Mouse (Mus musculus): ENCODE data around the gene Lmx1b.

- TF ChIP-seq CTCF (conservative IDR thresholded peaks at IDR 0.05; ENCODE audit: insufficient read depth, insufficient read length, low read depth, low read length) (no peak), POLR2A (IDR thresholded peaks at IDR 0.05; ENCODE audit: low read depth, low read length) (no peak)
These were observed 4.2 kb downstream of the Lmx1b start for GRCm38 (mm10) chr2:33636117-33636521.
